In genomic region chr3:149936197-149936596, GRCm38 (mm10) we compare ENCODE assay signal across 19 mouse cellular contexts.
DNase-seq lines count a peak whose midpoint lies in the region; ATAC-seq lines count a peak whose summit lies in the region.
"Had no signal": no experiment of that assay in that cellular context is flagged by ENCODE, and none has a peak within 500 bp of the region (broad histone marks: within the 10 kb centered on the region; RNA-seq: fewer than 3 reads in every experiment).

No protein-coding gene starts in this region.

- peak; percentile 75 for ATAC-seq in forebrain, embryonic 15.5 days (replicated peaks)
- ATAC-seq in forebrain, embryonic 16.5 days: peak; percentile 89
- ATAC-seq: activated CD4-positive, CD25-positive, alpha-beta regulatory T cell, adult 4 months; hindbrain, embryonic 16.5 days; Patski had no signal

- H3K27me3 ChIP-seq in forebrain, embryonic 15.5 days: no peaks in the 10 kb centered on the region
- H3K27me3 ChIP-seq in forebrain, embryonic 10.5 days (ENCODE audit: poor library complexity, severe bottlenecking): no peaks in the 10 kb centered on the region
- H3K27me3 ChIP-seq in forebrain, embryonic 16.5 days (replicated peaks; ENCODE audit: control insufficient read depth, insufficient read depth, low read length): no peaks in the 10 kb centered on the region
- H3K27me3 ChIP-seq: CH12.LX; heart, embryonic 12.5 days; hindbrain, embryonic 12.5 days; Patski had no signal

- H3K27ac ChIP-seq in forebrain, embryonic 15.5 days (replicated peaks): peak overlapping the region; percentile 47
- no peak overlapping the region for H3K27ac ChIP-seq in forebrain, embryonic 10.5 days
- peak overlapping the region; percentile 17; the same call in 1 of the 2 replicates for H3K27ac ChIP-seq in forebrain, embryonic 16.5 days (ENCODE audit: low read length)
- H3K27ac ChIP-seq: embryonic facial prominence, embryonic 10.5 days; gastrocnemius, adult 2 months; hindbrain, embryonic 12.5 days had no signal

- 57% methylated on average over 9 of the region's 9 CpGs for WGBS in forebrain, embryonic 15.5 days
- 92% methylated on average over 9 of the region's 9 CpGs for WGBS in forebrain, embryonic 10.5 days
- 51% methylated on average over 9 of the region's 9 CpGs for WGBS in forebrain, embryonic 16.5 days

- no peak overlapping the region for H3K9ac ChIP-seq in forebrain, embryonic 15.5 days (replicated peaks)
- no peak overlapping the region for H3K9ac ChIP-seq in forebrain, embryonic 16.5 days (replicated peaks; ENCODE audit: low read depth, low read length)
- H3K9ac ChIP-seq: heart, embryonic 12.5 days; hindbrain, embryonic 12.5 days had no signal

- H3K4me2 ChIP-seq in forebrain, embryonic 15.5 days (replicated peaks): no peak overlapping the region
- H3K4me2 ChIP-seq in forebrain, embryonic 16.5 days (ENCODE audit: low read length): 0 out of 2 replicates have a peak overlapping the region, but pooled peaks have one; percentile 3
- H3K4me2 ChIP-seq: heart, embryonic 12.5 days; hindbrain, embryonic 12.5 days had no signal

- DNase-seq in forebrain, embryonic 10.5 days (ENCODE audit: extremely low spot score, low spot score): no peak
- peak; percentile 5 to 41 for DNase-seq in layer of hippocampus, postnatal 14 days (ENCODE audit: low spot score in 2 of 2)
- DNase-seq in layer of hippocampus, adult 9-10 months (ENCODE audit: low spot score): no peak
- no peak for DNase-seq in gastrocnemius, adult 18-20 months (ENCODE audit: low spot score)
- no peak for DNase-seq in heart, postnatal 25 days (ENCODE audit: low spot score)
- DNase-seq: adrenal gland, postnatal 14 days; cerebellum, adult 2 months; gastrocnemius, adult 2 months; gastrocnemius, postnatal 25 days; heart, postnatal 36 days had no signal

- peaks cover 5% of the 10 kb centered on the region for H3K4me1 ChIP-seq in forebrain, embryonic 15.5 days
- no peaks in the 10 kb centered on the region for H3K4me1 ChIP-seq in forebrain, embryonic 10.5 days
- H3K4me1 ChIP-seq in forebrain, embryonic 16.5 days (replicated peaks; ENCODE audit: control insufficient read depth, insufficient read depth, low read length): peaks cover 8% of the 10 kb centered on the region; the same call in 1 of the 2 replicates
- H3K4me1 ChIP-seq: embryonic facial prominence, embryonic 10.5 days; heart, embryonic 12.5 days; hindbrain, embryonic 12.5 days had no signal

- intact Hi-C loops in heart, postnatal 25 days (cut with DNase I): no loop called here

- H3K9me3 ChIP-seq in forebrain, embryonic 15.5 days: no peaks in the 10 kb centered on the region
- no peaks in the 10 kb centered on the region for H3K9me3 ChIP-seq in forebrain, embryonic 10.5 days
- no peaks in the 10 kb centered on the region for H3K9me3 ChIP-seq in forebrain, embryonic 16.5 days (ENCODE audit: control insufficient read depth, low read length)
- H3K9me3 ChIP-seq: embryonic facial prominence, embryonic 10.5 days; heart, embryonic 12.5 days; hindbrain, embryonic 12.5 days had no signal

- H3K36me3 ChIP-seq in forebrain, embryonic 15.5 days: no peaks in the 10 kb centered on the region
- H3K36me3 ChIP-seq in forebrain, embryonic 10.5 days (replicated peaks): no peaks in the 10 kb centered on the region
- no peaks in the 10 kb centered on the region for H3K36me3 ChIP-seq in forebrain, embryonic 16.5 days (ENCODE audit: control insufficient read depth, insufficient read depth)
- H3K36me3 ChIP-seq: embryonic facial prominence, embryonic 10.5 days; heart, embryonic 12.5 days; hindbrain, embryonic 12.5 days had no signal

- no peak overlapping the region for H3K4me3 ChIP-seq in forebrain, embryonic 15.5 days
- no peak overlapping the region for H3K4me3 ChIP-seq in forebrain, embryonic 10.5 days
- no peak overlapping the region for H3K4me3 ChIP-seq in forebrain, embryonic 16.5 days (replicated peaks; ENCODE audit: low read length)
- H3K4me3 ChIP-seq: embryonic facial prominence, embryonic 10.5 days; gastrocnemius, adult 2 months; heart, embryonic 12.5 days; hindbrain, embryonic 12.5 days had no signal

Comparison
In these comparisons a context has a peak if more than half of its experiments do, and no peak if none do; other contexts are left out.
1. DNase-seq: peak in layer of hippocampus, postnatal 14 days (2 of 2); none in forebrain, embryonic 10.5 days (single experiment), layer of hippocampus, adult 9-10 months (single experiment), gastrocnemius, adult 18-20 months (single experiment) and heart, postnatal 25 days (single experiment).